Mouse (Mus musculus) neural tube, embryonic 13.5 days (tissue): Measurements from ENCODE around the gene Pofut1. TPM values are rescaled to one million over a fixed set of nuclear protein-coding genes. Genes with fewer than 3 reads are reported as not detected.
"Not testable (repeated sequence)": the region's sequence is repeated elsewhere in the genome, so short reads cannot be mapped to it uniquely, and the experiment has no call there.

Experiments used
- ATAC-seq: fragments of 200-750 bp; cut with Nextera tagmentation; 2 replicates; pipeline ENCODE4 v1.8.0; 2017; ENCODE audit warnings: low read depth, mild to moderate bottlenecking, moderate TSS enrichment, moderate library complexity
- H3K27ac ChIP-seq: fragments of 300-500 bp; sonication (generic); replicated peaks from 2 replicates; pipeline ENCODE4 v1.5.1; 2015; ENCODE audit warnings: moderate library complexity, mild to moderate bottlenecking, inconsistent platforms
- H3K27me3 ChIP-seq: fragments of 300-500 bp; sonication (generic); 2 replicates; pipeline ENCODE4 v1.6.1; 2015; ENCODE audit warnings: mild to moderate bottlenecking, inconsistent platforms
- H3K36me3 ChIP-seq: fragments of 300-500 bp; sonication (generic); 2 replicates; pipeline ENCODE4 v1.6.1; 2015; ENCODE audit warnings: mild to moderate bottlenecking, inconsistent platforms
- H3K4me1 ChIP-seq: fragments of 300-500 bp; sonication (generic); replicated peaks from 2 replicates; pipeline ENCODE4 v1.6.1; 2015; ENCODE audit warnings: inconsistent platforms
- H3K4me2 ChIP-seq: fragments of 300-500 bp; sonication (generic); 2 replicates; pipeline ENCODE4 v1.6.1; 2015; ENCODE audit warnings: inconsistent platforms, mild to moderate bottlenecking, moderate library complexity
- H3K4me3 ChIP-seq: fragments of 300-500 bp; sonication (generic); 2 replicates; pipeline ENCODE4 v1.5.1; 2015; ENCODE audit warnings: mild to moderate bottlenecking, inconsistent platforms
- H3K9ac ChIP-seq: fragments of 300-500 bp; sonication (generic); 2 replicates; pipeline ENCODE4 v1.6.1; 2015; ENCODE audit warnings: moderate library complexity, mild to moderate bottlenecking, inconsistent platforms
- H3K9me3 ChIP-seq: fragments of 300-500 bp; sonication (generic); 2 replicates; pipeline ENCODE4 v1.6.1; 2016; ENCODE audit warnings: inconsistent platforms
- WGBS: fragments of 180-500 bp; shearing (Covaris S2); methylation state at CpG from one replicate; pipeline ENCODE4 v1.1.7; 2015; 5-methylcytosine and 5-hydroxymethylcytosine counted together
- polyA plus RNA-seq: library from polyadenylated mRNA; unstranded; fragments of >200 nt; fragmentation: Nextera tagmentation; extraction: Ambion mirVana; gene quantifications from 2 replicates; pipeline ENCODE4 v1.2.1, GENCODE M21; 2015

Pofut1 gene
- polyA plus RNA-seq, 1 experiment from 2014 or later = 5.5 TPM

DNA sequence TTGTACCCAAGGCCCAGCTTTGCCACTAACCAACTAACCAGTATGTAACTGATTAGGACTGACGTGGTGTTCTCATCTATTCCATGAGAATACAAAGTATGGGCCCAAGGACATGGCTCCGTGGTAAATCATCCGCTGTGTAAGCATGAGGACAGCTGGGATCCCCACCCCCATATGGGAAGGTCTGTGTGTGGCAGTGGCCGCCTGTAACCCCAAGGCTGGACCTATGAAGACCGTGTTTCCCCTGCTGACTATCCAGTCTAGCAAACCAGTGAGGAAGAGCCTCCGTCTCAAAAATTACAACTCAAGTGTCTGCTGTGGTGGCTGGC, 33.5 kb downstream of the Pofut1 start:
- H3K36me3 ChIP-seq = no peaks in the 10 kb centered on the region
- ATAC-seq = no peak
- no peak overlapping the region for H3K27ac ChIP-seq
- no peak overlapping the region for H3K4me2 ChIP-seq
- no peak overlapping the region for H3K4me3 ChIP-seq
- H3K27me3 ChIP-seq = no peaks in the 10 kb centered on the region
- H3K9me3 ChIP-seq = no peaks in the 10 kb centered on the region
- WGBS = 83% methylated on average over 6 of the region's 6 CpGs
- H3K9ac ChIP-seq = no peak overlapping the region
- no peaks in the 10 kb centered on the region for H3K4me1 ChIP-seq

DNA sequence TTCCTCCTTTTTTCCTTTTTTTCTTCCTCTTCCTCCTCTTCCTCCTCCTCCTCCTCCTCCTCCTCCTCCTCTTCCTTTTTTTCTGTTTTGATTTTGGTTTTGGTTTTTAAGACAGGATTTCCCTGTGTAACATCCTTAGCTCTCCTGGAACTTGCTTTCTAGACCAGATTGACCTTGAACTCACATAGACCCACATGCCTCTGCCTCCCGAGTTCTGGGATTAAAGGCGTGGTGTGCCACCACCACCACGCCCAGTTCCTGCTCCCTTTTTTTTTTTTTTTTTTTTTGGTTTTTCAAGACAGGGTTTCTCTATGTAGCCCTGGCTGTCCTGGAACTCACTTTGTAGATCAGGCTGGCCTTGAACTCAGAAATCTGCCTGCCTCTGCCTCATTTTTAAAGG, 34.2 kb downstream of the Pofut1 start:
- not testable (repeated sequence) for H3K4me3 ChIP-seq, H3K27me3 ChIP-seq, H3K4me2 ChIP-seq, H3K27ac ChIP-seq, ATAC-seq, H3K4me1 ChIP-seq, H3K9ac ChIP-seq, H3K36me3 ChIP-seq, H3K9me3 ChIP-seq
- 91% methylated on average over 3 of the region's 3 CpGs for WGBS

DNA sequence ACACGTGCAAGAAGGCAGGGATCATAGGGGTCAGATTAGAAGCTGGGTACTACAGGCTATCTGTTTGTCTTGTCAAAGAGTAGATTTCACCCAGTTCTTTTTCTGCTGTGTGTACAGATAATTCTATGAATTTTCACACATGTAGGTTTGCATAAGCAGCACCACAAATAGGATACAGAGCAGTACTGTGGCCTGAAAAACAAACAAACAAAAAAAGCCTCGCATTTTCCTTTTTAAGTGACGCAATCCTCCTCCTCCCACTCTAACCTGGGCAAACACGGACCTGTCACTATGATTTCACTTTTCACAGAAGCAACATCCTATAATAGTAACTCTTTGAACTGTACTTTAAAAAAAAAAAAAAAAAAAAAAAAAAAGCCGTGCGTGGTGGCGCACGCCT, 35.1 kb downstream of the Pofut1 start:
- no peak overlapping the region for H3K4me3 ChIP-seq
- no peaks in the 10 kb centered on the region for H3K36me3 ChIP-seq
- no peak overlapping the region for H3K27ac ChIP-seq
- ATAC-seq = no peak
- 91% methylated on average over 8 of the region's 8 CpGs for whole genome bisulfite sequencing
- H3K4me2 ChIP-seq = no peak overlapping the region
- no peaks in the 10 kb centered on the region for H3K9me3 ChIP-seq
- H3K9ac ChIP-seq = no peak overlapping the region
- no peaks in the 10 kb centered on the region for H3K27me3 ChIP-seq
- no peaks in the 10 kb centered on the region for H3K4me1 ChIP-seq

DNA sequence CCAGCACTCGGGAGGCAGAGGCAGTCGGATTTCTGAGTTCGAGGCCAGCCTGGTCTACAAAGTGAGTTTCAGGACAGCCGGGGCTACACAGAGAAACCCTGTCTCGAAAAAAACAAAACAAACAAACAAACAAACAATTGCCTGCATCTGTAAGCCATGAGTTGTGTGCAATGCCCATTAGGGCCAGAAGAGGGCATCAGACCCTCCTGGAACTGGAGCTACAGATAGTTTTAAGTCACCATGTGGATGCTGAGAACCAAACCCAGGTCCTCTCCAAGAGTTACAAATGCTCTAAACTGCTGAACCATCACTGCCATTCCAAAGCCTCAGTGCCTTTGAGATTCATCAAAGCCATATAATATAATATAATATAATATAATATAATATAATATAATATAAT, 35.5 kb downstream of the Pofut1 start:
- WGBS = 89% methylated on average over 5 of the region's 5 CpGs
- not testable (repeated sequence) for H3K9me3 ChIP-seq, H3K4me3 ChIP-seq, H3K4me2 ChIP-seq, H3K27me3 ChIP-seq, H3K4me1 ChIP-seq, H3K27ac ChIP-seq, H3K36me3 ChIP-seq, H3K9ac ChIP-seq, ATAC-seq

DNA sequence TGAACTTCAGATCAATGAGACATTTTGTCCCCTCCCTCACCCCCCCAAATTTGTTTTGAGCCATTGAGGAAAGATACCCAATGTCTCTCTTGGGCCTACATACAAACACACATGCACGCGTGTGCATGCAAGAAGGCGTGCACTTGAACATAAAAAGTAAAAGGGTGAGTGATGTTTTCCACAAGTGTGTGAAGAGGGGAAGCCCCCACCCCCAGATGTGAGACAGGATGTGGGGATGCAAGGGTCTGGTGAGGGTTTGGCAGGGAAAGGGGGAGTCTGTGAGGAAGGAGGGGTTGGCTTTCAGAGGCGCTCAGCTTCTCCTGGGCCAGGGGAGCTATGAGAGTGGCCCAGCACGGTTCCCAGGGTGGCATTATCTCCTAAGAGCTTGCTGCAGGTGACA, 37.0 kb downstream of the Pofut1 start:
- Histone ChIP-seq H3K27ac (no peak overlapping the region), H3K27me3 (no peaks in the 10 kb centered on the region), H3K9me3 (no peaks in the 10 kb centered on the region), H3K36me3 (no peaks in the 10 kb centered on the region), H3K4me1 (no peaks in the 10 kb centered on the region), H3K9ac (no peak overlapping the region), H3K4me2 (no peak overlapping the region), H3K4me3 (no peak overlapping the region)
- no peak for ATAC-seq
- 88% methylated on average over 5 of the region's 5 CpGs for WGBS

DNA sequence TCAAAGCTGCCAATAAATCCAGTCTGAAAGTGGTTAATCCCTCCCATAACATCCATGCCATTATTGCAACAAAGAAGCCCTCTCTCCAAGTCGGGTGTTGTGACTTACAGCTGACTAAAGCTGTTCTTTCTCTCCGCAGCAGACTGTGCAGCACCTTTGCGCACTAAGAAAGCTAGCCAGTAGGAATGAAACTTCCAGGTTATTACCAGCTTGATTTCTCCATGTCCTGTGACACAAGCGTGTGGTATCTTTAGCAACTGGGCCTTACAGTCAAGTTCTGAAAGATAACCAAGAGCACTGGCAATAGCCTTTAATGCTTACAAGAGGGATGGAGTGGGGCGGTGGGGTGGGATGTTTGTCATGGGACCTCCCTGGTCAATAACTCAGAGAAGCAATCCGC, 42.6 kb downstream of the Pofut1 start:
- Histone ChIP-seq H3K27me3 (no peaks in the 10 kb centered on the region), H3K4me2 (no peak overlapping the region), H3K9ac (no peak overlapping the region), H3K27ac (no peak overlapping the region), H3K4me3 (no peak overlapping the region), H3K4me1 (peaks cover 11% of the 10 kb centered on the region), H3K36me3 (no peaks in the 10 kb centered on the region), H3K9me3 (no peaks in the 10 kb centered on the region)
- ATAC-seq = no peak
- 88% methylated on average over 6 of the region's 6 CpGs for WGBS

DNA sequence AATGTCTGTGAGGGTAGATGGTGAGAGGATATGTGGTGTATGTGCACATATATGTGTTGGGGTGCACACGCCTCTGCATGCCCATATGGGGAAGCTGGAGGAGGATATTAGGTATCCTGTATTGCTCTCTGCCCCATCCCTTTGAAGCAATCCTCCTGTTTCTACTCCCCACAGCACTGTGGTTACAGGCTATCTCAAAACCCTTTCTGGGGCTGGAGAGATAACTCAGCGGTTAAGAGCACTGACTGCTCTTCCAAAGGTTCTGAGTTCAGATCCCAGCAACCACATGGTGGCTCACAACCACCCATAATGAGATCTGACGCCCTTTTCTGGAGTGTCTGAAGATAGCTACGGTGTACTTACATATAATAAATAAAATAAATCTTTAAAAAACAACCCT, 45.2 kb downstream of the Pofut1 start:
- no peak for ATAC-seq
- 92% methylated on average over 4 of the region's 4 CpGs for WGBS

DNA sequence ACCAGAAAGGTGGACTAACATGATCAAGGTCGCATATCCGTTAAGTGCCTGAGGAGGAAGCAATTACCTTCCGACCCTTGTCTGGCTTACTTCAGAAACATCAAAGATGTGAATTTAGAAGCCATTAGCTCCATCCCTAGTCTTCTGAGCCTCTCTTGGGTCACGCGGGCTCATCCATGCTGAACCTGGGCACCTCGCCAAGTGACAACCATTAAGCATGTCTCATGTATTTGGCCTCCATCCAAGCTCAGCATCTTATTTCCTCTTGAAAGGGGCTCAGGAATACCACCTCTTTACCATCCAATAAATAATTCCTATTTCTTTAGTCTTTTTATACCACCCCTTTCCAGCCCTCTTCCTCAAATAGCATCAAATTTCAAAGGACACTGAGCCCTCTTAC, 46.5 kb downstream of the Pofut1 start:
- ATAC-seq = no peak
- Histone ChIP-seq H3K4me3 (no peak overlapping the region), H3K9me3 (no peaks in the 10 kb centered on the region), H3K27me3 (no peaks in the 10 kb centered on the region), H3K4me2 (no peak overlapping the region), H3K4me1 (peaks cover 30% of the 10 kb centered on the region), H3K36me3 (no peaks in the 10 kb centered on the region), H3K9ac (no peak overlapping the region), H3K27ac (peak overlapping the region; percentile 62)
- WGBS = 52% methylated on average over 6 of the region's 6 CpGs

More for the DNA sequence above, 45.2 kb downstream of the Pofut1 start:
- no peak overlapping the region for H3K9ac ChIP-seq
- H3K4me1 ChIP-seq = peaks cover 18% of the 10 kb centered on the region
- H3K4me2 ChIP-seq = no peak overlapping the region
- H3K36me3 ChIP-seq = no peaks in the 10 kb centered on the region
- no peaks in the 10 kb centered on the region for H3K27me3 ChIP-seq
- no peak overlapping the region for H3K4me3 ChIP-seq
- H3K27ac ChIP-seq = no peak overlapping the region
- no peaks in the 10 kb centered on the region for H3K9me3 ChIP-seq

DNA sequence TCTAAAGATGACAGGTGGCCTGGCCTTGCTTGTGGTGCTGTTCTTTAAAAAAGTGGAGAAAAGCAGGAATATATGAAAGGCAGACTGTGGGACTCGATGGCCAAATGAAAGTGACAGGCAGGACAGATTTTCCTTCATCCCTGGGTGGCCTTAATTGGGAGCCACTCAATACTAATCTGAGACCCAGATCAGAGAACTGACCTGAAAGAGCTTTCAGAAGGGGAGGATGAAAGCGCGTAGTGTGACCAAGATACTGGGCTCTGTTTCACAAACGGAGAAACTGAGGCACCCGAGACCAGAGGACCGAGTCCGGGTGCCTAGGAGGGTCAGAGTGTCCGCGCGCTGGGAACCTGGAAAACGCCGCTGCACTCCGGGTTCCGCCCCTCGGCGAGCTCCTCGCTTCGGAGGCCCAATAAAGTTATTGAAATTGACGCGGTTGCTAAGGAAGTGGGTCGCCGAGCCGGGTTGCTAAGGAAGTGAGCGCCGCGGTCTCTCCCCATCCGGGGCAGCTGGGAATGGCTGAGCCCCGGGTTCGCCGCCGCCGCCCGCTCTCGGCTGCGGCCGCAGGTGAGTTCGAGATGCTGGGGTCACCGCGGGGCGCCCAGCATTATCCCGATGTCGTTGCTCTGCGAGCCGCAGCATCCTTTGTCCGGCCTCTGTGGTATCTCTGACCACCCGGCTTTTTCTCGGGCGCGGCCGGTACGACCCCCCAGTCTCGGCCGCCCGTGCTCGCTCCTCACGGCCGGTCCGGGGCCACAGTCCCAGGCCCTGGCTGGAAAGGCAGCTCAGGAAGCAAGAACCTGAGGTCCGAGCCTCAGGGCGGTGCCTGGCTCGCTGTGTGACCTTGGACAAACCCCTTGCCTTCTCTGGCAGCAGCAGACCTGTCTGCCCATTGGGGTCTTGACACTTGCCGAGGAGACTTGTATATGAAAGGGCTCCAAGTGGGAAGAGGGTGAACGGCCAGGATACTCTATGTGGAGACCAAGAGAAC, 49.9 kb downstream of the Pofut1 start, which contains the start of gene Kif3b:
Kif3b (plus strand) TSS at position 476 of the 991 bp plus-strand sequence.
- Histone ChIP-seq H3K4me2 (peak within 1 kb of the TSS; percentile 79), H3K9ac (peak within 1 kb of the TSS; percentile 98), H3K27me3 (no peaks in the 10 kb centered on the region), H3K27ac (peak within 1 kb of the TSS; percentile 61; the same call in 1 of the 2 replicates), H3K36me3 (0 out of 2 replicates have a peak, but pooled peaks cover 6% of the 10 kb centered on the region), H3K4me3 (peak within 1 kb of the TSS; percentile 99), H3K4me1 (peaks cover 43% of the 10 kb centered on the region), H3K9me3 (no peaks in the 10 kb centered on the region)
- ATAC-seq = peak; percentile 93
- WGBS = under 1% methylated on average over 63 of the region's 63 CpGs

DNA sequence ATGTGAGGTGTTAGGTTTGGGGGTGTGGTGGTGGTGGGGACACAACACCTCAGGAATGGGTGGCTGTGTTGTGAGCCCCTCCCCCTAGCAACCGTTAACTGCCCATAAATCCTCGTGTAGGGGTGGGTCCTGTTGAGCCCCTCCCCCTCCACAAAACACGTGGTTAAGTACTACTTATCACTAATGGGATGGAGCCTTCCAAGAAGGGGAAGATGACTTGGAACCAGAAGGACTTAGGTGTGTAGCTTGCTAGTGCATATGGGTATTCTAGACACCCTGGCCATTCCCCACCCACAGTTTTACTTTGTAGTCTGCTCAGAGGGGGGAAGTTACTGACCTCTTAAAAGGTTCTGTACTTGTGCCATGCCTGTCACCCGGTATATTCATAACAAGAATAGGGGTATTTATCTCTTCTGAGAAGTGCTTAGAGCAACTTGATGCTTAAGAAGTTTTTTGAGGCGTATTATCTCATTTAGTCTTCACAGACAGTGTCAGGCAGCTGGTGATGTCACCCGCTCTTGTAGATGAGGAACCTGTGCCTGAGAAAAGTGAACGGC, 51.0 kb downstream of the Pofut1 start:
- Histone ChIP-seq H3K36me3 (0 out of 2 replicates have a peak, but pooled peaks cover 6% of the 10 kb centered on the region), H3K9ac (peak overlapping the region; percentile 98), H3K4me3 (peak overlapping the region; percentile 99), H3K4me2 (peak overlapping the region; percentile 79), H3K9me3 (no peaks in the 10 kb centered on the region), H3K4me1 (peaks cover 41% of the 10 kb centered on the region), H3K27me3 (no peaks in the 10 kb centered on the region), H3K27ac (no peak overlapping the region)
- ATAC-seq = no peak
- 49% methylated on average over 7 of the region's 7 CpGs for WGBS

DNA sequence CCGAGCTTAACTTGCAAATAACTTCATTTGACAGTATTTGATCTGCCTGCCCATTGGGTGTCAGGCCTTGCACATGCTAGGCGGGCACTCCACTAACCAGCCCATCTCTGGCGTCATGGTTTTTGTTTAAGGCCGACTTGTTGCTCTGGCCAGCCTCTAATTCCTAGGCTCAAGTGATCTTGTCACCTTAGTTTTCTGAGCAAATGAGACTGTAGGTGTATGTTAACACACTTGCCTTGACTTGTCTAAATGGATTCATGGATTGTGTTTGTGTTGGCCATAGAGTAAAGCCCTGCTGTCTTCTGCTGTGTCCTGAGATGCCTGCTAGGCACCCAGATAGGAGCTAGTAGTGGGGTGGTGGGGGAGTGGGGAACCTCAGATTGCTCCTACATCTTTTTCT, 53.9 kb downstream of the Pofut1 start:
- H3K4me2 ChIP-seq = no peak overlapping the region
- H3K27me3 ChIP-seq = no peaks in the 10 kb centered on the region
- no peaks in the 10 kb centered on the region for H3K9me3 ChIP-seq
- 94% methylated on average over 4 of the region's 4 CpGs for WGBS
- H3K4me1 ChIP-seq = peaks cover 43% of the 10 kb centered on the region
- no peak overlapping the region for H3K27ac ChIP-seq
- H3K4me3 ChIP-seq = no peak overlapping the region
- 0 out of 2 replicates have a peak, but pooled peaks cover 6% of the 10 kb centered on the region for H3K36me3 ChIP-seq
- no peak overlapping the region for H3K9ac ChIP-seq
- no peak for ATAC-seq

DNA sequence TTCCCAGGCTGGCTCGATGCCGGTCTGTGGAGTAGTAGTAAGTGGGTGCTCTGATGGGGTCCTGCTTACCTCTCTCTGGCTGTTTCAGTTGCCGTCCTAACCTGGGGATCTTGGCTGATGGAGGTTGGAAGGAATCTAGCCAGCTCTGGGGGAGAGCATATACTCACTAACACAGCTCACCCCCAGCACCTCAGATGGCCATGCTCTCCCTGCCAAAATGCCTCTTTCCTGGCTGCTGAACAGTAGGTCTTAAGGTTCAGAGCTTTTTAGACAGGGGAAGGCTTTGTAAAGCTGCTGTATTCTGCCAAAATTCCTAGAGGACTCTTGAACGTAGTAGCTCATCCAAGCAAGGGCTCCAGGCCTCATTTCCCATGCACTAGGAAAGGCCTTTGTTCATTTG, 56.4 kb downstream of the Pofut1 start:
- Histone ChIP-seq H3K27ac (no peak overlapping the region), H3K4me3 (no peak overlapping the region), H3K27me3 (no peaks in the 10 kb centered on the region), H3K4me1 (peaks cover 26% of the 10 kb centered on the region), H3K36me3 (0 out of 2 replicates have a peak, but pooled peaks cover 6% of the 10 kb centered on the region), H3K9ac (no peak overlapping the region), H3K4me2 (no peak overlapping the region), H3K9me3 (no peaks in the 10 kb centered on the region)
- no peak for ATAC-seq
- 82% methylated on average over 4 of the region's 4 CpGs for WGBS
